Mouse (Mus musculus) olfactory bulb, adult 2 months (tissue): ENCODE data around the gene Rora. TPM values are rescaled to one million over a fixed set of nuclear protein-coding genes. Genes with fewer than 3 reads are reported as not detected.

Source experiments
- H3K27ac ChIP-seq: fragments of 200-500 bp; 2 replicates; pipeline ENCODE4 v1.5.1; 2012; ENCODE audit warnings: low read depth, low read length; ENCODE audit not compliant: insufficient read depth
- H3K4me1 ChIP-seq: fragments of 200-500 bp; 2 replicates; pipeline ENCODE4 v1.6.1; 2012; ENCODE audit warnings: low read length; ENCODE audit not compliant: control insufficient read depth, insufficient read depth
- H3K4me3 ChIP-seq: fragments of 200-500 bp; 2 replicates; pipeline ENCODE4 v1.5.1; 2012; ENCODE audit warnings: mild to moderate bottlenecking, low read depth, low read length, moderate library complexity; ENCODE audit not compliant: insufficient read depth
- CTCF ChIP-seq: fragments of 200-500 bp; IDR thresholded peaks from 2 replicates; pipeline ENCODE4 v1.5.1; 2012; ENCODE audit warnings: low read depth, mild to moderate bottlenecking, low read length, moderate library complexity; ENCODE audit not compliant: insufficient read depth
- POLR2A ChIP-seq: fragments of 200-500 bp; IDR thresholded peaks from 2 replicates; pipeline ENCODE4 v1.6.1; 2012; ENCODE audit warnings: mild to moderate bottlenecking, low read depth, low read length, moderate library complexity; ENCODE audit not compliant: insufficient read depth
- WGBS: fragments of 180-500 bp; shearing (Covaris S2); methylation state at CpG from one replicate; pipeline ENCODE4 v1.1.7; 2018; 5-methylcytosine and 5-hydroxymethylcytosine counted together
- polyA plus RNA-seq: library from polyadenylated mRNA; stranded (reverse); fragments of >200 nt; gene quantifications from 2 replicates; pipeline ENCODE4 v1.2.4, GENCODE M21; 2012; ENCODE audit warnings: low replicate concordance; ENCODE audit not compliant: missing spikeins, insufficient read depth, insufficient read length

The Rora gene
- polyA plus RNA-seq, result not detected in 2 replicates

DNA sequence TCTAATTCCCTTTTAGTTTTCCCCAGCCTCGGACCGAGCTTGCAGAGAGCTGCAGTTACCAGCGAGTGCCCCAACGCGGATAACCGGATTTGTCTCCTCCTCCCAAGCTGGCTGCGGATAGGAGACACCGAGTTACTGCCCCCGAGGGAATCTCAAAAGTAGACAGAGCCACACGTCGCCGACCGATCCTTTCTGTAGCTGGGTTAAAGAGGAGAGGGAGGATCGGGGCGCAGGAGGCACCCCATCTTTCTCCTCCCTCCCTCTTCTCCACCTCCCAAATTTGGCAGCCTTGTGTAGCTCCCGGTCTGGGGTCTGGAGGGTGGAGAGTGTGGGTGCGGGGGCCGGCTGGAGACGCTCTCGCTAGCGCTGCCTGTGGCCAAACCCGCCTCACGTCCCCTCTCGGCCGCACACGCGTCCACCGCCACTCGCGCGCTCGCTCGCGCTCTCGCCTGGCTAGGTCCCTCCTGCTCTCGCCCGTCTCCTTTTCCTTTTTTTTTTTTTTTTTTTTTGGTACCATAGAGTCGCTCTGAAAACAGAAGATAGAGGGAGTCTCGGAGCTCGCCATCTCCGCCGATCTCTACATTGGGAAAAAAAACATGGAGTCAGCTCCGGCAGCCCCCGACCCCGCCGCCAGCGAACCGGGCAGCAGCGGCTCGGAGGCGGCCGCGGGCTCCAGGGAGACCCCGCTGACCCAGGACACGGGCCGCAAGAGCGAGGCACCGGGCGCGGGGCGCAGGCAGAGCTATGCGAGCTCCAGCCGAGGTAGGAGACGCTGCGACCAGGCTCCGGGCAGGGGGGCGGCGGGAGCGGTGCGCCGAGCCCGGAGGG lies at the start of gene Rora:
Rora (plus strand) TSS at position 576 of the 828 bp plus-strand sequence.
- WGBS, result under 1% methylated on average over 70 of the region's 72 CpGs
- H3K4me3 ChIP-seq, result peak within 1 kb of the TSS; percentile 95
- H3K4me1 ChIP-seq, result peaks cover 7% of the 10 kb centered on the region; the same call in 1 of the 2 replicates
- TF ChIP-seq CTCF, result no peak
- peak; percentile 41; the same call in 1 of the 2 replicates for TF ChIP-seq POLR2A
- H3K27ac ChIP-seq, result peak within 1 kb of the TSS; percentile 87

GRCm38 (mm10) chr9:68614006-68614405 lies 39.6 kb upstream of the Rora start:
- TF ChIP-seq POLR2A, result no peak
- no peak for TF ChIP-seq CTCF
- WGBS, result 91% methylated on average over 9 of the region's 9 CpGs
- Histone ChIP-seq H3K4me1 (no peaks in the 10 kb centered on the region), H3K4me3 (no peak overlapping the region), H3K27ac (no peak overlapping the region)

- Histone ChIP-seq H3K4me1 (no peaks in the 10 kb centered on the region), H3K4me3 (no peak overlapping the region), H3K27ac (no peak overlapping the region)
- no peak for TF ChIP-seq POLR2A
- TF ChIP-seq CTCF, result no peak
- WGBS, result 40% methylated on average over 4 of the region's 4 CpGs
These were observed 36.5 kb upstream of the Rora start for GRCm38 (mm10) chr9:68617116-68617515.

DNA sequence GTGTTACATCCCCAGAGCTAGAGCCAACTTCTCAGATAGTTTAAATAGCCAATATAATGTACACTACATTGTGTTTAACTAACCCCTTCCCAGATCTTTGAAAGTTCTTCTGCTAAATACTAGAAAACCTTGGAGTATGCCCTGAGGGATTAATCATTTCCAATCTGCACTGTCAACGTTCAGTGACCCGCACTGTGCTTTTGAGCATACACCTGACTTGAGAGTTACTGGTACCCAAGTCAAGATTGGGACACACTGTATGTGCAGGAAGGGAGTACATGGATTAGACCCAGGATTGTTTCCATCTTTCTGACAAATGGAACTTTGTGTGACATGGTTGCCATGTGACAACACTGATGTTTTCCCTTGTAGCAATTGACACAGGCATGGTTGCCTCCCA lies 33.5 kb upstream of the Rora start:
- TF ChIP-seq POLR2A (no peak), CTCF (no peak)
- H3K4me3 ChIP-seq, result no peak overlapping the region
- no peak overlapping the region for H3K27ac ChIP-seq
- H3K4me1 ChIP-seq, result no peaks in the 10 kb centered on the region
- 89% methylated on average over 2 of the region's 2 CpGs for WGBS

DNA sequence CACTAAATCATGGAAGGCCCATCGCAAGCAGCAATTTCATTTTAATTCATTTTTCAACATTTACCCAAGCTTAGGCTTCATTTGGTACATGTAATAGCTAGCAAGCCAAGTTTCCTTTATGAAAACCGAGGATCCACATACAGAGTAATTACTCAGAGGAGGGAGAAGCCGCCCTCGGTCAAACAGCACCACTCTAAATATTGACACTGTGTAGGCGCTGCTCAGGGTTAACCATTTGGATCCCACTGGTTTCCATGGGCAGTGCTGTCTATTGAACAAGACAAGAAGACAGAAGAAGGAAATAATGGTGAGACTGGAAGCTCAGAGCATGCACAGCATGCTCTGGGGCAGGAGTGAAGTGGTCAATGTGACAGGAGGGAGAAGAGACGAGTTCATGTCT lies 33.1 kb upstream of the Rora start:
- TF ChIP-seq POLR2A (no peak), CTCF (no peak)
- 75% methylated on average over 6 of the region's 6 CpGs for WGBS
- H3K27ac ChIP-seq, result no peak overlapping the region
- H3K4me3 ChIP-seq, result no peak overlapping the region
- no peaks in the 10 kb centered on the region for H3K4me1 ChIP-seq

GRCm38 (mm10) chr9:68624981-68625380 lies 28.6 kb upstream of the Rora start:
- Histone ChIP-seq H3K4me1 (no peaks in the 10 kb centered on the region), H3K27ac (no peak overlapping the region), H3K4me3 (no peak overlapping the region)
- TF ChIP-seq POLR2A (no peak), CTCF (no peak)
- 63% methylated on average over 4 of the region's 4 CpGs for WGBS

GRCm38 (mm10) chr9:68637301-68637700 lies 16.3 kb upstream of the Rora start:
- H3K4me3 ChIP-seq, result no peak overlapping the region
- no peaks in the 10 kb centered on the region for H3K4me1 ChIP-seq
- no peak overlapping the region for H3K27ac ChIP-seq
- WGBS, result 93% methylated on average over 8 of the region's 8 CpGs
- TF ChIP-seq POLR2A (no peak), CTCF (no peak)

DNA sequence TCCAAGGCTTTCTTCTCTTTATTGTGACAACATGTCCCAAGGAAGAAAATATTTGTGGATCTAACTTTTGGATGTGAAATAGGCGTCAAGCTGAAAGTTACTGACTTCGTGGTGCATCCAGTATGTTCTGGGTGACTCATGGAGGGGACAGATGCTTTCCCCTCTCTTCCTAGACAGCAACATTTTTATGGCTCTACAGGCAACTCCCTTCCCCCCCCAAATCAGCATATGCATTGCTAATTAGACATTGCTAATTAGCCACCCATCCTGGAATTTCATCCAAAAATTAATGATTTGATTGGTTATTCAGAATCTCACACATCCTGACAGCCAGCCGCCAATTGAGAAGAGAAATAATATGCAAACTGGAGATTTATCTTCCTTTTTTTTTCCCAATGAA lies 12.5 kb upstream of the Rora start:
- no peak overlapping the region for H3K27ac ChIP-seq
- TF ChIP-seq CTCF (no peak), POLR2A (no peak)
- no peaks in the 10 kb centered on the region for H3K4me1 ChIP-seq
- WGBS, result 78% methylated on average over 3 of the region's 3 CpGs
- H3K4me3 ChIP-seq, result no peak overlapping the region

GRCm38 (mm10) chr9:68648061-68648460 lies 5.5 kb upstream of the Rora start:
- TF ChIP-seq POLR2A (no peak), CTCF (no peak)
- H3K4me1 ChIP-seq, result no peaks in the 10 kb centered on the region
- no peak overlapping the region for H3K27ac ChIP-seq
- H3K4me3 ChIP-seq, result no peak overlapping the region
- 89% methylated on average over 3 of the region's 3 CpGs for WGBS

DNA sequence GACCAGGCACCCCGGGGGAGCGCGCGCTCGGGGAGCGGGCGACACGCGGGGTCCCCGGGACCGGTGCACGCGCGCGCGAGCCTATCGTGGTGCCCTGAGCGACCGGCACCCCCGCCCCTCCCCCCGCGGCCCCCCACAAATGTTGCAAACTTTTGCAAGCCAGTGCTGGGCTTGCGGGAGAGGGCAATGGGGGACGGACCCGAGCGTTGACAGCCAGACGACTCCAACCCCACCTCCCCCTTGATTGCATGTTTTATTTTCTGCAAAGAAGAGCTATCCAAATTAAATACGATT lies 400 bp downstream of the Rora start:
- H3K4me3 ChIP-seq, result peak overlapping the region; percentile 95
- H3K4me1 ChIP-seq, result peaks cover 7% of the 10 kb centered on the region; the same call in 1 of the 2 replicates
- WGBS, result under 1% methylated on average over 26 of the region's 28 CpGs
- H3K27ac ChIP-seq, result peak overlapping the region; percentile 87; the same call in 1 of the 2 replicates
- no peak for TF ChIP-seq POLR2A
- no peak for TF ChIP-seq CTCF
